Mouse (Mus musculus): ENCODE measurements around the gene Anks1.
"Not testable (repeated sequence)": the region's sequence is repeated elsewhere in the genome, so short reads cannot be mapped to it uniquely, and the experiment has no call there.

Anks1 gene

DNA sequence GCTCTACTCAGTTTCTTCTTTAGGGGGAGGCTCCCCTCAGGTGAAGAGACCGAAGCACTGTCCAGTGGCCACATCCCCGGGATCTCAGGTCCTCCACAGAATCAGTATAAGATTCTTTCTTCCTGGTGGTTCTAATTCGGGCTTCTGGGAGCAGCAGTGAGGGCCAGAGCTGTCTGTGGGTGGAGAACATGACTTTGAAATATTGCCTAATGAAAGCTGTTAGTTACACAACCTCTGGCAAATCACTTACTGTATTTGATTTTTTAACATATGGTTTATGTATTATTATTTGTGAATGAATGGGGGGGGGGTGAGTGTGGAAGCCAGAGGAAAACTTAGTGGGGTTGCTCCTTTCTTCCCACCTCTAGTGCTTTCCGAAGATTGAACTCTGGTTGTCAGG lies 22.7 kb downstream of the Anks1 start:
- no peak for DNase-seq (ENCODE audit: low spot score)

DNA sequence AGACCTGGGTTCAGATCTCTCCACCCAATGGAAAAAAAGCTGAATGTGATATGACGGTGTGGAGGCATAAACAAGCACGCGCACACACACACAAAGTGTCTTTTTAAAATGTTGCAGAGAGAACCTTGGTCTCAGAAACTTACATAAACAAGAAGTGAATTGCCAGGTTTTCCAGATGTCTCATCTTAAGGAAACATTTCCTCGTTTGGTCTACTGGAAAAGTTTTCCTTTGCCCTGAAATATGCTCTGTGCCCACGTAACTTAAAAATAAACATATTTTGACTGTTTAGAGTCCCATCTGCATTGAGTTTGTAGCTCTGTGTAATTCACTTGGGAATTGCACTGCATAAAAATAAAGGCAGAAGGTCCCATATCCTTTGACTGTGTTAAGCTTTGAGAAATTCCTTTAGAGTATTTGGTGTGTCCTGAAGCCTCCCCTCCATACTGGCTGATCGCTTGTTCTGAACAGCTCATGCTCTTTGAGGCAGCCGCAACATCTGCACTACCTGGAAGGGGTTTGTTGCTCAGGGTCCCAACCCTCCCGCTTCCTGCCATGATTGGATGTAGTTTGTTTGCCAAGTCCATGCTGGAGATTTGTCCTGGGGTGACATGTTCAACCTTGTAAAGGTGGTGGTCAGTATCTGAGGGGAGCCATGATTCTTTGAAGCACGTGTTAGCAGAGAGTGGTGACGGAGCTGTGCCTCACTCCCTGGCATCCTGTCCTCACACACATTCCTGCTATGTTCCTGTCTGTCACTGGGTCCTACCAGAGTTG lies 25.2 kb downstream of the Anks1 start:
- DNase-seq (ENCODE audit: low spot score) = no peak

DNA sequence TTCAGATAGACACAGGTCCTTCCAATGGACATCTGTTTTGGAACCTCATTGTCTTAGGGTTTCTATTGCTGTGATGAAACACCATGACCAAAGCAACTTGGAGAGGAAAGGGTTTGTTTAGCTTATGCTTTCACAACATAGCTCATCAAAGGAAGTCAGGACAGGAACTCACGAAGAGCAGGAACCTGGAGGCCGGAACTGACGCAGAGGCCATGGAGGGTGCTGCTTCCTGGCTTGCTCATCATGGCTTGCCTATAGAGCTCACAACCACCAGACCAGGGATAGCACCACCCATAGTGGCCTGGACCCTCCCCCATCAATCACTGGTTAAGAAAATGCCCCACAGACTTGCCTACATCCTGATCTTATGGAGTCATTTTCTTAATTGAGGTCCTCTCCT lies 26.0 kb downstream of the Anks1 start:
- DNase-seq (ENCODE audit: low spot score) = no peak

DNA sequence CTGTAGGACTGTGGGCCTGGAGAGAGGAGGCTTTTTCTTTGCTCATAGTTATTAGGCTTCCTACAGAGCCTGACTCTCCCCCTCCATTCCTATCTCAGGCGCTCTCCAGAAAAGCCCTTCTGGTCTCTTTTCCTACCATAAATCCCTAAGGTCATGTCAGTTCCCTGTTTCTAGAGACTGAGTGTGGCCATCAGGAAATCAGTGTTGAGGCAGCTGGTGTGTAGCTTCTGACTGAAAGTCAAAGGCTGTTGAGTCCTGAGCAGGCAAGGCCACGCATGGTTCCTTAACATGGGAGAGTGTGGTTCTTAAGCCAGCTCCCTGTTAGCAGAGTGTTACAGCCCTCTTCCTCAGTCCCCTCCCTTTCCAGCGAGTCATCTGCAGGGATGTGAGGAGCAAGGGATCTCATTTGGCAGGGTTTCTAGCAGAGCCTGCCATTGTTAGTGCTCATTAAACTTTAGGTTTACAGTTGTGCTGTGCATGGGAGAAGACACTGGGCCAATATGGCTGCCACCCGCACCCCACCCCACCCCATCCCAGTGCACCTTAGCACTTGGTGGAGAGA lies 28.0 kb downstream of the Anks1 start:
- DNase-seq (ENCODE audit: low spot score) = no peak

DNA sequence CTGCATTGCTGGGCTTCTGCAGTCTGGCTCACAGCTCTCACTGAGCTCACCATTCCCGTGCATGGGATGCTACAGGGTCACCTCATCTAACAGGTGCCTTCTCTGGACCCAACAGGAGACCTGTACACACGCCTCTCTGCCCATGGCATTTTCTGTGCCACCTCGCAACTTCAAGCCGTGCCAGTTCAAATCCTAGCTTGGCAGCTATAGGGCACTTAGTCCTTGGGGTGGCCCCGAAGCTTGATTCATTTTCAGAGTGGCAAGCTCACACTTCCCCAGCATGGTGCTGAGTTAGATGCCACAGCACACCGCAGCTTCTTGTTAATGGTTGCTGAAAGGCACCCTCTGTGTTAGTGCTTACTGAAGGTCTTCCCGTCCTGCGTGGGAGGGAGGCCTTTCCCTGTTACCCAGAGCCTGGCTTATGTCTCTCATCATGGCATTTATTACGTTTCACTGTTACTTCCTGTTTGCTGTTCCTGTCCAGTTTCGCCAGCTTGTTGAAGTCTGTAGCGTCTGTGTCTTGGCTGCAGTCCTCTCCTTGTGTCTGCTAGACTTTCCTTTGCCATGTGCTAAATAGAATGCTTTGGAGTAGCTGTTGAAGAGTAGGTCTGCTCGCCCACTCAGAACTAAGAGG lies 29.1 kb downstream of the Anks1 start:
- DNase-seq (ENCODE audit: low spot score) = no peak

DNA sequence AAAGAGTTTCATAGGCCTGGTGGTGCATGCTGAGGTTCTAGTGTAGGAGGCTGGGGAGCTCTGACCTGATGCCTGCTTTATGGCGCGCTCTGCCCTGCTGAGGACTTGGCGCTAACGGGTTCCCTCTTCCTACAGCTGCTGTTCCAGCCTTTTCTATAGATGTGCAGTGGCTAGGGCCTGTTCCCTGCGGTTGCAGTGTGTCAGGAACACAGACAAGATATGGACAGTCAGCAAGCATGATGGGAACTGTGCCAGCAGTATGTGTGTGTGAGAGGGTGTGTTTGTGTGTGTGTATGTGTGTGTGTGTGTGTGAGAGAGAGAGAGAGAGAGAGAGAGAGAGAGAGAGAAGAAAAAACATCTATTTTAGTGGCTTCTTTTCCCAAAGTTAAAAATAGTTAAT lies 29.9 kb downstream of the Anks1 start:
- DNase-seq (ENCODE audit: low spot score) = no peak

DNA sequence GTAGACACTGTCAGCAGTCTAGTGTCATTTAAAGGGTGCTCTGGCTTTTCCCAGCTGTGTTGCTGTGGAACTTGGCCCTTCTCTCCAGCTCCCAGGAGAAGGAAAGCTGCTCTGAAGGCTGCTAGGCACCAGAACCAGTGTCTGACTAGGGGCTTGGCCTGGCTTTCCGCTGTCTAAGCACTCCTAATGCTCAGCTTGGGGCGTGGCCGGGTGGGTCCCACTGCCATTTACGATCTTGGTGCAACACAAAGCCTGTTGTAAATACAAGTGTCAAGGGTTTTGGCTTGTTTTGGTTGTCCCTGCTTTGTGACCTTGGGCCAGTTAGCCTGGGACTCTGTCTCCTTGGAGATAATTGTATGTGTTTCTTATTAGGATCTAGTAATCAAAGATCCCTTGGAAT lies 31.2 kb downstream of the Anks1 start:
- no peak for DNase-seq (ENCODE audit: low spot score)

DNA sequence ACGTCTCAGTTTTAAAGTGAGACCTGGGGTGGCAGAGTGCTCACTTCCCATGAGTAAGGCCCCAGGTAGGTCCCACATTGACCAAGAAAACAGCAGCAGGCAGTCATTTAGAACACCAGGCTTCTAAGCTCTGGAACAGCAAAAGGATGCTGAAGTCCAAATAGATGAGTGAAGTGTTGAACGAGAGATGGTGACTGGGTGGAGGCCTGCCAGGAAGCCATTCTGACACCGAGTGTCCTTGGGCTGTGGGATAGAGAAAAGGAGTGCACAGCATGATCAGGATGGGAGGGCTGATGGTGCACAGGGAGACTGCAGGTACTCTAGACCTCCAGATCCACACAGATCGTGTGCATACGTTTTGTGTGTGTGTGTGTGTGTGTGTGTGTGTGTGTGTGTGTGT lies 32.1 kb downstream of the Anks1 start:
- DNase-seq (ENCODE audit: low spot score) = no peak

DNA sequence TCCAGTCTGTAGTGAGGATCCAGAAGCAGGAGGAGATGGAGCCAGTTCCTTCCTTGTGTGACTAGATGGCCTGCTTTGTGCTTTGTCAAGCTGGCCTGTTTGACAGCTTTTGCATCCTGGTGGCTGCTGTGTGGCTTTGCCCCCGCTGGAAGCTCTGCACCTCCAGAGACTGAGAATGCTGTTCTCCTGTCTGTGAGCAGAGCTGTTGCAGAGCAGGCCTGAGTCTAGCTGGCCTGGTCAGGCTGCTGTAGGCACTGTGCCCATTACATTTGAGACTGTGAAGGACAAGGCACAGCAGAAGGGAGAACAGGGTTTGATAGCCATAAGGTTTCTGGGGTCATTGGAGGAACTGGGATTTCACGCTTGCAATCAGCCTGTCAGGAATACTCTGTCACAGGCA lies 32.6 kb downstream of the Anks1 start:
- no peak for DNase-seq (ENCODE audit: low spot score)

DNA sequence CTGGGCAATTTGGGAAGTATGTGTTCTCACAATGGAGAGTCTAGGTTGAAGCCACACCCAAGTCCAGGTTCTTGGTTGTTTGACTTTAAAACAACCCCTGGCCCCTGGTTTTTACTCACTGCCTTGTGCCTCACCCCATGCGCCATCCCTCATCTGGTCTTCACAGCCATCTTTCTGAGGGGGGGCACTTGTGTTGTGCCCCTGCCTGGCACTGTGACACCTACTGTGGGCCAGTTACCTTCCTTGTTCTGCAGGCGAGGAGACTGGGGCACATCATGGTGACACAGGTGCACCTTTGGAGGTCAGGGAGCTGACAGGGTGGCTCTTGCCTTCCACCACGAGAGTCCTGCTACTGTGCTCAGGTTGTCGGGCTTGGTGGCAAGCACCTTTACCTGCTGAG lies 33.0 kb downstream of the Anks1 start:
- no peak for DNase-seq (ENCODE audit: low spot score)

DNA sequence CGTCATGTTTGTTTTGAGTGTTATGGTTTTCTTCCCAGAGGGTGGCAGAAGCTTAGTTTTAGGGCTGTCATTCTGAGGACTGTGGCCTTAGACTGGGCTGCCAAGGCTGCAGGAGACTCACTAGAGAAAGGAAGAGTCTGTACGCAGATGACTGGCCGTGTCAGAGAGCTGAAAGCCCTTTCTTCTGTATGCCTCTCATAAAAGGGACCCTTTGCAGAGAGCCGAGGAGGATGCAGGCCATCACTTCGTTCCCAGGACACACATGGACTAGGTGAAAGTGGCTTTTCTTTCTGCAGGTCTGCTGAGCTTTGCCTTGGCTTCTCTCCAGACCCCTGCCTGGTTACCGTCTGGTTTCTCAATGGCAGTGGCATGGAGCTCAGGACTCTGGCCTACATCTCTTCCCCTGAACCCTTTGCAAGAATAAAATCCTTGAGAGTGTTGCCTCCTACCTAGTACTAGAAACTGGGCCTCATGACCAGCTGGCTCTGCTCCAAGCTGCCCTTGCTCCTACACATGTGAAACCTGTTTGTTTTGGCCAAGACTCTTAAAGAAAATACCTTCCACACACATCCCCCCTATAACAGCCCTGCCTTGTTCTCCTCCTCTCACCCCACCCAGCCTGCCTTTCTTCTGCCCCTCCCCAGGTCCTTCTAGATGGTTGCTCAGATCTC lies 36.6 kb downstream of the Anks1 start:
- DNase-seq (ENCODE audit: low spot score) = peak; percentile 41

DNA sequence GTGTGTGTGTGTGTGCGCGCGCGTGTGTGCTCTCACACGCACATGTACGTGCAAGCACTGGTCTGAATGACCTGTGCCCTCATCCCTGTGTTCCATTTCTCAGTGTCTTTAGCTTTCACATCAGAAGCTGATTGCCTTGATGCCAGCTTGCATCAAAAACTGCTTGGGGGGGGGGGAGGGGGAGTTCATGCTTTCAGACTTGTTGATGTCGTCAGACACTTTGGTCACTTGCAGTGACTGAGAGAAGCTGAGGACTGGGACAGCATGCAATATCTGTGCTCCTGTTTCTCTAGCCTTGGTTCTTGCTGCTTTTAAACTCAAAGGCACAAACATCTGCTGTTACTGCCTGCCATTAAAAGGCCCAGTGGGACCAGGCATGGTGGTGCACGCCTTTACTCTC lies 37.3 kb downstream of the Anks1 start:
- no peak for DNase-seq (ENCODE audit: low spot score)

DNA sequence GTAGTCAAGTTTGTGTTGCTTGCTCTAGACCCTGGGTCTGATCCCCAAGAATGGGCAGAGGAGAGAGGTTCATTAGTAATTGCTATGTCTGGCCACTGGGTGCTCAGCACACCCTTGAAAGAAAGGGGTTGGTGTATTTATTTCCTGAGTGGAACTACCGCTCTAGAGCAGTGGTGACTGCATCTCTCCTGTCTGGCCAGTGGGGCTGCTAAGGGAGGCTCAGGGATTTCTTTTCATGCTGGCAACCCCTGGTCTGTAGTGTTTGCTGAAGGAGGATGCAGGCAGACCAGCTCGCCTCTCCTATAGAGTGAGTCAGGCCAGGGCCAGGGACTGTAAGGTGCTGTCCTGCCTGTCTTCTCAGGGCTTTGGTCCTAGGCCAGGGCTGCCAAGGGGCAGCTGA lies 38.0 kb downstream of the Anks1 start:
- DNase-seq (ENCODE audit: low spot score) = no peak

DNA sequence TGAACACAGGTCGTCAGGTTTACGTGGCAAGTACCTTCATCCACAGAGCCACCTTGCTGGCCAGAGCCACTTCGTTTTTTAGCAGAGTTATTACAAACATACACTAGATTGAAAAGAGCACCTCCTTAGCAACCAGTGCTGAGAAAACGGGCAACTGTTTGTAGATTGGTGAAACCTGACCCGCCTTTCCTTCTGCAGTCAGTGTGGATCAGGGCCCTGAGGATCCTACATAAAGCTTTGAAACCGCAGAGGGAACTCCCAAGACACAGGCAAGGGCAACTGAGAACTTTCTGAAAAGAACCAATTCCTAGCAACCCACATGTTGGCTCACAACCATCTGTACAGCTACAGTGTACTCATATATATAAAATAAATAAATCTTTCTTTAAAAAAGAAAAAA lies 44.0 kb downstream of the Anks1 start:
- no peak for DNase-seq (ENCODE audit: low spot score)

DNA sequence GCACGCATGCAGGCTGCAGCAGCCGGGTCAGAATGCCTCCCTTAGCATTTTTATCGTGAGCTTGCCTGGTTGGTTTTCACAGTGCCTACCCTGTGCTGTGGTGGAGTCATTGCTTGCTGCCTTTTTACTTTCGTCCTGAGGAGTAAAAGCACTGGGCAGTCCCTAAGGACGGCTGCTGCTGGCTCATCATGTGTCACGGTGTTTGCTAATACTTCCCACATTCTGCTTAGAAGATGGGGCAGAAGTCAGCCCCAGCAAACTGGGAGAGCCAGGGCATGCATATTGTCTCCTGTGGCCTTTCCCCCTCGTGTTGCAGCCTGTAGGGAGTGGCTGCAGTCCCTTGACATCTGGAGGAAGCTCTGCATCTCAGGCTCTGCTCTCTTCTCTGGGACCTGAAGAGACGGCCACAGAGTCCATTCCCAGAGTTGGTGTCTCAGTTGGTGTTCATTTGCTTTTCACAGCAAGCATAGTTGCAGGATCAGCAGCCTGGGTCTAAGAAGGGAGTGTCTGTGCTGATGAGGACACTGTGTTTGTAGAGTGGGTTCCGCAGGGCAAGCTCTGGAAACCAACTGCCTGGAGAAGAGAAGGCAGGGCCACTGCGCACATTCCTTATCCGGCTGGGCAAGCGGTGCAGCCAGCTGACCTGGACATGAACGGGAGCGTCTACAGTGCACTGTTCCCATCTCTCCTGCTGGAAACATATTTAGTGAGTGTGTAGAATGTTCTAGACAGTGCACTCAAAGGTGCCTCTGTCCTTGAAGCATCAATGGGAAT lies 45.7 kb downstream of the Anks1 start:
- DNase-seq (ENCODE audit: low spot score) = no peak

DNA sequence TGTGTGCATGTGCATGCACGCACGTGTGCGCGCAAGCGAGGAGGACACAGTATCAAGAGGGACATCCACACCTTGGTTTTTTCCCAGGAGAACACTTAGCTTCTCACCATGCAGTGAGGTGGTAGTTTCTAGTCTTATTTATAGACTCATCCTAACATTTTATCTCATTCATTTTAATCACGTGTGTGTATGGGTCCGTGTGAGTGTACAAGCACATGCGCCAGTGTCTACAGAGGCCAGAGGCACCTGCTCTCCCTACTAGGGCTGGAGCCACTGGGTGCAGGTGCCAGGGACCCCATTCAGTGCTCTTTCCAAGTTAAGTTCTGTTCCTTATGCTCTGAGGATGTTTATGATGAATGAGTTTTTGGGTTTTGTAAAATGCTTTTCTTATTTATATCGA lies 48.5 kb downstream of the Anks1 start:
- no peak for DNase-seq (ENCODE audit: low spot score)

DNA sequence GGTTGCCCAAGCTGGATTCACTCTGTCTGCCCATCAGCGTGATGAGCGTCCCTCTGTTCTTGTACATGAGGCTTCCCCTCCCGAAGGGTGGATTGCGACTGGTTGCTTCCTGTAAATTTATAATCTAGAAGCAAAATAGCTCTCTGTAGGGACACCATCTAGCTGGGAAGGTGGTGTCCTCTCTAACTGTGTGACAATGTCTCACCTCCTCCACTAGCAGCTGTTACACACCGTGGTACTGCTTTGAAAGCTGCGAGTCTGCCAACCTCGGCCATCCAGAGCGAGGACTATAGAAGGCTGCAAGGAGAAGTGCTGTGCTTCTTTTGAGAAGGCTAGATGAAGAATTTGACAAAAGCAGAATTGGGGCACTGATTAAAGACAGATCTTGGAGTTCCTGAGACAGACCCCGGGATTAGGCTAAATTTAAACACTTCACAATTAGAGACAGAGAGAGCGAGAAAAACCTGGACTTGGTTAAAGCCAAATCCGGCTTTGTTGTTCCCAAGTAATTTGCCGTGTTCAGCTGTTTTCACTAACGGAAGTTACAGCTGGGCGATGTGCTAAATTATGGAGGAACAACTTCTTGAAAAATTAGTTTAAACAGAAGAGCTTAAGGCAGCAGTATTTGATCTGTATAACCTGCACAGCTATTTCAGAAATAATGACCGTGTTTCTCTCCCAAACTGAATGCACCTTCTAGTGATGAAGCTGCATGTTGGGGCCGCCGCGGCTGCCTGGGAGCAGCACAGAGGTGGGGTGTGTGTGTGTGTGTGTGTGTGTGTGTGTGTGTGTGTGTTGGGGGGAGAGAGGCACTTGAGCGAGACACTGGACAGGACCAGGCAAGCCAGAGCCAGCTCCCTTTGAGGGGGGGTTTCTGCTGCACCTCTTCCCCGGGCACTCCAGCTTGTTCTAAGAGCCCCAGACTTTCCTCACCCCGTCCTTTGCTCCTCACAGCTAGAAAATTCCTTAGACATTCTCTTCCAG lies 51.3 kb downstream of the Anks1 start:
- DNase-seq (ENCODE audit: low spot score) = no peak

DNA sequence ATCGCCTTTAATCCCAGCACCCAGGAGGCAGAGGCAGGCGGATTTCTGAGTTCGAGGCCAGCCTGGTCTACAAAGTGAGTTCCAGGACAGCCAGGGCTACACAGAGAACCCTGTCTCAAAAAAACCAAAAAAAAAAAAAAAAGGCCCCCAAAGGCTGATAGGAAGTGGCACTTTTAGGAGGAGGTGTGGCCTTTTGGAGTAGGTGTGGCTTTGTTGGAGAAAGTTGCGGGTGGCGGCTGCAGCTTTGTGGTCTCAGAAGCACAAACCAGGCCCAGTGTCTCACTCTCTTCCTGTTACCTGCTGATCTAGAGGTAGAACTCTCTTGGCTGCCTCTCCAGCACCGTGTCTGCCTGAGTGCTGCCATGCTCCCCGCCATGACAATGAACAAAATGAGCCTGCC lies 54.0 kb downstream of the Anks1 start:
- DNase-seq (ENCODE audit: low spot score) = not testable (repeated sequence)

DNA sequence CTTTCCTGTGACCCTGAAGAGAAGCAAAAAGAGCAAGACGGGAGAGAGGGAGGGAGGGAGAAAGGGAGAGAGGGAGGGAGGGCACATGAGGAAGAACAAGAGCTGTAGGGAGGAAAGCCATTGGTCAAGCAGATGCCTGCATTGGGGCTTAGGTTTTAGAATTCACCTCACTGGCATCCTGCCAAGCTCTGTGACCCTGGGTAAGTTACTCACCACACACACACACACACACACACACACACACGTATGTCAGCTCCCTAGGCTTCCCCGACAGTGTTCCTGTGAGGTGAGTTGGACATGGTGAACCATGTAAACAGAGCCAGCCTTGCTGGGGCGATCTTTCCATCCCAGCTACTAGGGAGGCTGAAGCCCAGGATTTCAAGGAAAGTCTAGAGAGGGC lies 55.5 kb downstream of the Anks1 start:
- DNase-seq (ENCODE audit: low spot score) = no peak

DNA sequence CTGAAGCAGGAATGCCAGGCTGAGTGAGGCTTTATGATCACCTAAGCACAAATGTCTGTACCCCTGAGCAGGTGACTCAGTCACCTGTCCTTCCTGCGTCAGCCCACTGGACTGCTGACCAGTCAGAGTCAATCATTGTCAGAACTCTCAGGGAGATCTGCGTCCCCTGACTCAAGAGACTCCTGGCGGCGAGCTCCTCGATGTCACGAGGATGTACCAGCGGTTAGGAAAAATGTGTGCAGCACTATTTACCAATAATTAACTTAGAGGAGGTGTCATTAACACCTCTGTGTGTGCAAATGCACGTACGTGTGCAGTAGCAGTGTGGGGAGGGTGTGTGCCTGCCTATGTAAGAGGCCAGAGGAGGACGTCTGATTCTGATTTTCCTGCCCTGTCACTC lies 56.2 kb downstream of the Anks1 start:
- DNase-seq (ENCODE audit: low spot score) = no peak

DNA sequence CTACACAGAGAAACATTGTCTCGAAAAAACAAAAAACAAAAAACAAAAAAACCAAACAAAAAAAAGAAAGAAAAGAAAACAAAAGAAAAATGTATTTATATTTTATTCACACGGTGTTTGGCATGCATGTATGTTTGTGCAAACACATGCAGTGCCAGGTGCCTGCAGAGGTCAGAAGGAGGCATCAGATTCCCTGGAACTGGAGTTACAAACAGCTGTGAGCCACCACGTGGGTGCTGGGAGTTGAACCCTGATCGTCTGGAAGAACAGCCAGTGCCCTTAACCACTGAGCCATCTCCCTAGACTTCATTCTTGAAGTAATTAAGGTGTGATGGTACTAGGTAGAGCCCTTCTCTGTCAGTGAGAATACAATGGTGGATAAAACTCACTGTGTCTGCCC lies 57.0 kb downstream of the Anks1 start:
- no peak for DNase-seq (ENCODE audit: low spot score)

Measured in ovary, postnatal 14 days (tissue).